Mouse (Mus musculus) layer of hippocampus, adult 11-12 months (tissue): Measurements from ENCODE around the gene Kctd4.
A peak's percentile ranks its signal among the peaks of the same experiment; 100 is the strongest.
"Not testable (repeated sequence)": the region's sequence is repeated elsewhere in the genome, so short reads cannot be mapped to it uniquely, and the experiment has no call there.

Experiments used
- DNase-seq: peaks from one replicate; pipeline ENCODE4 v3.0.0; 2022; ENCODE audit warnings: low spot score

Kctd4 gene

GRCm38 (mm10) chr14:75954766-75955165 is at the start of gene Kctd4:
Gene Kctd4, plus strand, starts transcription at chr14:75955009.
- DNase-seq = no peak

GRCm38 (mm10) chr14:75906931-75907330 is 47.9 kb upstream of the Kctd4 start:
- DNase-seq = no peak

GRCm38 (mm10) chr14:75911968-75912367 is 42.8 kb upstream of the Kctd4 start:
- DNase-seq = no peak

GRCm38 (mm10) chr14:75912665-75913064 is 42.1 kb upstream of the Kctd4 start:
- no peak for DNase-seq

- DNase-seq = no peak
Measured at GRCm38 (mm10) chr14:75923314-75924052, 31.3 kb upstream of the Kctd4 start.

- DNase-seq = not testable (repeated sequence)
Measured at GRCm38 (mm10) chr14:75929713-75930112, 25.1 kb upstream of the Kctd4 start.

- no peak for DNase-seq
Measured at GRCm38 (mm10) chr14:75931266-75931665, 23.5 kb upstream of the Kctd4 start.

GRCm38 (mm10) chr14:75934359-75934758 is 20.4 kb upstream of the Kctd4 start:
- no peak for DNase-seq

- no peak for DNase-seq
Measured at GRCm38 (mm10) chr14:75937714-75938113, 17.1 kb upstream of the Kctd4 start.

GRCm38 (mm10) chr14:75941500-75941899 is 13.3 kb upstream of the Kctd4 start:
- no peak for DNase-seq

- DNase-seq = no peak
Measured at GRCm38 (mm10) chr14:75942365-75942764, 12.4 kb upstream of the Kctd4 start.

GRCm38 (mm10) chr14:75947674-75948073 is 7.1 kb upstream of the Kctd4 start:
- no peak for DNase-seq

- DNase-seq = no peak
Measured at GRCm38 (mm10) chr14:75953011-75953410, 1.8 kb upstream of the Kctd4 start.

- peak; percentile 85 for DNase-seq
Measured at GRCm38 (mm10) chr14:75962250-75962649, 7.4 kb downstream of the Kctd4 start.

- DNase-seq = no peak
Measured at GRCm38 (mm10) chr14:75963215-75963614, 8.4 kb downstream of the Kctd4 start.

GRCm38 (mm10) chr14:75964000-75964399 is 9.2 kb downstream of the Kctd4 start:
- DNase-seq = no peak

GRCm38 (mm10) chr14:75964433-75964832 is 9.6 kb downstream of the Kctd4 start:
- no peak for DNase-seq

GRCm38 (mm10) chr14:75967291-75967690 is 12.5 kb downstream of the Kctd4 start:
- DNase-seq = no peak

GRCm38 (mm10) chr14:75976107-75976506 is 21.3 kb downstream of the Kctd4 start:
- DNase-seq = no peak

- no peak for DNase-seq
Measured at GRCm38 (mm10) chr14:75981231-75981630, 26.4 kb downstream of the Kctd4 start.

- no peak for DNase-seq
Measured at GRCm38 (mm10) chr14:75983891-75984290, 29.1 kb downstream of the Kctd4 start.

- no peak for DNase-seq
Measured at GRCm38 (mm10) chr14:75985112-75985511, 30.3 kb downstream of the Kctd4 start.

- DNase-seq = no peak
Measured at GRCm38 (mm10) chr14:75986878-75987483, 32.2 kb downstream of the Kctd4 start.

- no peak for DNase-seq
Measured at GRCm38 (mm10) chr14:75989168-75989567, 34.4 kb downstream of the Kctd4 start.
